Mouse (Mus musculus): Measurements from ENCODE around the gene Mapkapk3.
"Not testable (repeated sequence)": the region's sequence is repeated elsewhere in the genome, so short reads cannot be mapped to it uniquely, and the experiment has no call there.

Gene Mapkapk3

DNA sequence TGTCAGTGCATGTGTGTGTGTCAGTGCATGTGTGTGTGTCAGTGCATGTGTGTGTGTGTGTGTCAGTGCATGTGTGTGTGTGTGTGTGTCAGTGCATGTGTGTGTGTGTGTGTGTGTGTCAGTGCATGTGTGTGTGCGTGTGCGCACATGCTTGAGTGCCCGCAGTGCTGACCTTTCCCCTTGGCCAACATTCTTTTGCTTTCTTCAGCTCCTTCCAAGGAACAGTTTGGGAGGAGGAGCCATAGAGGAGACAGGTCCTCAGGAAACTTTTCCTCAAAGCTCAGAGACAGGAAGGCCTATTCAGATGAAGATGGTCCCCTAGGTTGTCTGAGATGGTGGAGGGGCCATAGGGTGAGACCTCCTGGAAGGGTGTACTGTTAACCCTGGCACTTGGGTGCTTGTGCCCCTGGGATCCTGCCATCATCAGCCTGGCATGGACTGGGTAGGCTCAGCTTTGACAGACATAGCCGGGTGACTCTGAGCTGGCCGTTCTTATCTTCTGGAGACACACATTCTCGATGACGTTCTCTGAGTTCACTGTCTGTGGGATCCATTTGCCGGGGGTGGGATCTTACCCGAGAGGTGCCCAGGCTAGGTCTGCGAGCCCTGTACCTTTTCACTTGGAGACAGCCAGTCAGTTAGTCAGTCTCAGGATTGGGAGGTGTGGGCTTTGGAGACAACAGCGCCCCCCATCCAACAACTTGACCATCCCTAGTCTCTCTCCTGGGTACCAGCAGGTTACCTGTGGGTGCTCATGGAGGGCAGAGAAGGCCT, 17.6 kb upstream of the Mapkapk3 start:
- DNase-seq (ENCODE audit: low spot score in 2 of 2): no peak

DNA sequence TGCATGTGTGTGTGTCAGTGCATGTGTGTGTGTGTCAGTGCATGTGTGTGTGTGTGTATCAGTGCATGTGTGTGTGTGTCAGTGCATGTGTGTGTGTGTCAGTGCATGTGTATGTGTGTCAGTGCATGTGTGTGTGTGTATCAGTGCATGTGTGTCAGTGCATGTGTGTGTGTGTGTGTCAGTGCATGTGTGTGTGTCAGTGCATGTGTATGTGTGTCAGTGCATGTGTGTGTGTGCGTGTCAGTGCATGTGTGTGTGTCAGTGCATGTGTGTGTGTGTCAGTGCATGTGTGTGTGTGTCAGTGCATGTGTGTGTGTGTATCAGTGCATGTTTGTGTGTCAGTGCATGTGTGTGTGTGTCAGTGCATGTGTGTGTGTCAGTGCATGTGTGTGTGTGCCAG, 17.0 kb upstream of the Mapkapk3 start:
- not testable (repeated sequence) for DNase-seq (ENCODE audit: low spot score in 2 of 2)

DNA sequence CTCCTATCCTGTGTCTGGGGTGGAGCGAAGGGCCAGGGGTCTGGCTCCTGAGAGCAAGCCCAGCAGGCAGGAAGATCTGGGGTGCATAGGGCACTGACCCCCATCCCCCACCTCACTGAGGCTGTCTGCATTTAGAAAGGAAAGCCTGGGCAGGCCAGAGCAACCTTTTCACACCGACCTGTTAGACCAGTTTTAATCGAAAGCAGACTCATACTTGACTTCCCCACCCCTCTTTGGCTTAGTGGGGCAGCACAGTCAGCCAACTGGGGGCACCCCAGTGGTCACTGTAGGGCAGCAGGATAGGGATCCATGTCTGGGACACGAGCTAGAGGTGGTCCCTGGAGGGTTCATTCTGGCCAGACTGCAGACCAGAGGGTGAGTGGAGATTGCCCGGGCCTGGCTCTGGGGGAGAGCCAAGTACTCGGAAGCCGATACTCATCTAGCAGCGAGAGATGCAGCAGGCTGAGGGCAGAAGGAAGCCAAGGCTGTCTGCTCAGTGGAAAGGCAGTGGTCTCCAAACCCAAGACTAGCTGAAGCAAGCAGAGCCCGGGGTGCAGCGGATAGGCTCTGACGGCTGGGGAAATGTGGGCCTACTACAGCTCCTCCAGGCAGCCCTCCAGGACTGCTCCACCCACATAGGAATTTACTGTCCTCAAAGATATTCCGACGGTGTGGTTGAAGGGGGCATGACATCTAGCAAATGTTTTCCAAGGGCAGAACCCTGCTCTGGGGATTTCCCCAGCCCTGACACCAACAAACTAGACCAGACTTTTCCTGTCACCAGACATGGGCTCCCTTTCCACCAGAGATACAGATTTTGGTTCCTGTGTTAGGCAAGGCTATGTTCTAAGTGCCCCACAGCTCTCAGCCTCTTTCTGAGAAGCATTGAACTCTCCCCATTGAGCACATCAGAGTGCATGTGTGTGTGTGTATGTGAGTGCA, 16.2 kb upstream of the Mapkapk3 start:
- DNase-seq (ENCODE audit: low spot score in 2 of 2): peak; percentile 64 to 69

DNA sequence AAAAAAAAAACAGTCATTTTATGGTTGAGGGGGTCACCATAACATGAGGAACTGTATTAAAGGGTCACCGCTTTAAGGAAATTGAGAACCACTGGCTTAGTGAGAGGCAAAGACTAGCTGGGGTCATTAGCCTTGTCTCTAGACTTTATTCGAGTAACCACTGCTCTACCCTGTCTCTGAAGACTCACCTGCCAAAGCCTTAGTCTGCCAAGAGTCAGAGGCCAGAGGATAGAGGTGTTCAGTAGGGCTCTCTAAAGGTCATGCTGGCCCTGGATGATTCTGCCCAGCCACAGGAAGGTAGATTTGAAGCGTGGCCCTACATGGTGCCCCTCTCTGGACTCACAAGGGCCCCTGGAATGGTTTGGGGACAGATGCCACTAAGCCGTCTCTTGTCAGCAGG, 15.3 kb upstream of the Mapkapk3 start:
- no peak for DNase-seq (ENCODE audit: low spot score in 2 of 2)

DNA sequence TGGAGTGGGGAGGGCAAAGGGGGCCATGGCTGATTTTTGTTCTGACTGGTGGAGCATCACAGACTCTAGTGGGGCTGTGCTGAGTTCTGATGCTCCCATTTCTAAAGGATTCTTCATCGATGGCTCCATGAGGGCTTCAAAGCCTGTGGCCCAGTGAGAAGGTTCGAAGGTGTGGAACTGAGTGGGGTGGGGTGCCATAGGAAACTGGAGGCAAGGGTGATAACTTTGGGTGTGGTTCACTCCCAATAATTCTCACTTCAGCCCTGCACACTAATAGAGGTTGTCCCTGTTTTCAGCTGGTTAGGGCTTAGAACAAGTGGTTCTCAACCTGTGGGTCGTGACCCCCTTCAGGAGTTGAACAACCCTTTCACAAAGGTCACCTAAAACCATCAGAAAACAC, 14.7 kb upstream of the Mapkapk3 start:
- no peak for DNase-seq (ENCODE audit: low spot score in 2 of 2)

DNA sequence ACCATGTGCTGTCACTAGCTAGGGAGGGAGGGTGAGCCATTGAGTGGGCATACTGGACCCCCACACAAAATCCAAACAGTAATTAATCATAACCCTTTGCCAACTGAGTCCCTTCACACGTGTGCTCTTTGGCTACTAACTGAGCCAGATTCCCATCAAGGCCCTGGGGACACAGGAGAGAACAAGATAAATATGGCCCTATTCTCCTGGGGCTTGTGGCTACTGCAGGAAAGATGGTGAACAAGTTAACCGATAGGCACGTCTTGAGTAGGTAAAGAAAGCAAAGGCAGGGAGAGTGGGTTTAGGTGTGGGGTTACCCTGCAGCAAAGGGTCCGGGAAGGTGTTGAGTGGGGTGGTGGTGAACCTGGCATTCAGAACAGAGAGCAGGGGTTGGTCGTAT, 14.2 kb upstream of the Mapkapk3 start:
- no peak for DNase-seq (ENCODE audit: low spot score in 2 of 2)

DNA sequence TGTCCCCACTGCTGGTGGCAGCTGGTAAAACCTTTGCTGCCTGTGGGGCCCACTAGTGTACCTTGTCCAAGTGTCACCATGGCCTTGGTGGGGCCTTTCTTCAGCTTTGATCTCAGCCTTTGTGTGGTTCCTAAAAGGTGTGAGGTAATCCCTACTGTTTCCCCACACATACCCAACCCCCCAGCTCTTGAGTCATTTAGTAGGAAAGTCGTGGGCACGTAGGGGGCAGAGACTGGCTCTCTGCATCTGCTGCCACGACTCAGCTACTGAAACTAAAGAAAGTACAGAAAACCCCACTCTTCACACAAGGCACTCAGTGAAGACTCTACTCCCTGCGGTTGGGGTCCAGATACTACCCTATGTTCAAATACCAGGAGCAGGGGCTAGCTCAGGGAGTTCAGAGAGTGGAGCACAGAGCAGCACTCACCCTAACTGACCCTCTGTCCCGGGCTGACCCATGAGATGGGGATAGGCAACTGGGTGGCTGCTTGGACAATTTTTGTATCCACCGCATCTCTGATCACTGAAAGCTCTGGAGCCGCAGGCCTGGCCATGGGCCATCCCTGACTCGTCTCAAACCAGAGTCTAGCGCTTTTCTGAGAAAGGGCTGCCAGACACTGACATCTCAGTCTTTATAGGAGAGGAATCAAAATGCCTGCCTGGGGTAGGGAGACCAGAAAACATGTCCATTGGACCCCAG, 13.6 kb upstream of the Mapkapk3 start:
- DNase-seq (ENCODE audit: low spot score in 2 of 2): no peak

DNA sequence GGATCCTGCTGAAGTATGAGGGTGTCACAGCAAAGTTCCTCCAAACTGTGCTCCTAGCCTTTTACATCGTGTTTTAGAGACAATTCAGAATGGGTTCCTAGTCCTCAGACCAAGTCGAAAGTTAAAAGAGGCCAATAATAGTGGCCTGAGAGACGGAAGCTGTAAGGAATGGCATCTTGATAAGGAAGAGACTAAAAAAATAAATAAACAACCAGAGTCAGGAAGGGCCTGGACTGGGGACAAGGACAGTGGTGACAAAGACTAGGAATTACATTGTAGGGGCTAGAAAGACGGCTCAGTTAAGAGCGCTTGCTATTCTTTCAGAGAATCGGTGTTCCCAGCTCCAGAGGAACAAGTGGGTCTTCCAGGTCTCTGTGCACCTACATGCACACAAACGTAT, 12.9 kb upstream of the Mapkapk3 start:
- DNase-seq (ENCODE audit: low spot score in 2 of 2): no peak

DNA sequence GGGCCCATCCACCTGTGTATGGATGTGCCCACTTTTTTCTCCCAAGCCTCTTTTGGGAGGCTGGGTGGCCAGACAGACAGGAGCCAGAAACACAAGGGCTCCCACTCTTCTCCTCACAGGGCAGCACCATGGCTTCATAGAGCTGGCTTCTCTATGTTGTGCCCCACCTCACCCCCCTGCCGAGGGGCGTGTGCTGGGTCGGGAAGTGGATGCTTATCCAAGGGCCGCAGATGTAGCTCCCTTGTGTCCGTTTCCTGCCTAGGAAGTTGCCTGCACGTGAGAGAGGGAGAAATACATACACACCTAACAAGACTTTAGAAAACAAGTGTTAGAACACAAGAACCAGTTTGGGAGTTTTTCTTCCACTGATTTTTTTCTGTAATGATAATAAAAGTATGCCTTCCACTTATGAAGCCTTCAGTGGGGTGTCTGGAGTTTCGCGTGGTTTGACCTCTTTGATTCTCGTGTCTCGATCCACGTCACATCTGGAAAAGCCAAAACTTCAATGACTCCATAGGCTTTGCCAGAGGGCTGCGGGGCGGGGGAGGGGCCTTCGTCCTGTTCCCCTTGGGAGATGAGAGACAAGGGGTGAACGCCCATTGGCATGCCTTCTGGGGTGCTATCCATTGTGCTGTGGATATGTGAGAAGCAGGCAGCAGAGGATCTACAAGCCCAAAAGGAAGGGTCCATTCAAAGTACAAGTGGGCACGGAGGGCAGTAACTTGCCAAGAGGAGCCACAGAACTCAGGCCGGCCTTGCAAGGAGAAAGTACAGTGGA, 12.1 kb upstream of the Mapkapk3 start:
- DNase-seq (ENCODE audit: low spot score in 2 of 2): no peak

DNA sequence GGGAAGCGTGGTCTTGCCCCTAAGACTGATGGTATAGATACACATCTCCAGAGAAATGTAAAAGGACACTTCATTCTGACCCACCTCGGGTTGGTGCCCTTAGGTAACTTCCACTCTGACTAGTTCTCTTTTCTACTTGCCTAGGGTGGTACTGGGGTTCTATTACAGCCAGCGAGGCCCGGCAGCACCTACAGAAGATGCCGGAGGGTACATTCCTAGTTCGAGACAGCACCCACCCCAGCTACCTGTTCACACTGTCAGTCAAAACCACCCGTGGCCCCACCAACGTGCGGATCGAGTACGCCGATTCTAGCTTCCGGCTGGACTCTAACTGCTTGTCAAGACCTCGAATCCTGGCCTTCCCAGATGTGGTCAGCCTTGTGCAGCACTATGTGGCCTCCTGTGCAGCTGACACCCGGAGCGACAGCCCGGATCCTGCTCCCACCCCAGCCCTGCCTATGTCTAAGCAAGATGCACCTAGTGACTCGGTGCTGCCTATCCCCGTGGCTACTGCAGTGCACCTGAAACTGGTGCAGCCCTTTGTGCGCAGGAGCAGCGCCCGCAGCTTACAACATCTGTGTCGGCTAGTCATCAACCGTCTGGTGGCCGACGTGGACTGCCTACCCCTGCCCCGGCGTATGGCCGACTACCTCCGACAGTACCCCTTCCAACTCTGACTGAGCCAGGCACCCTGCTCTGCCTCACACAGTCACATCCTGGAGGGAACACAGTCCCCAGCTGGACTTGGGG, 10.7 kb upstream of the Mapkapk3 start:
- no peak for DNase-seq (ENCODE audit: low spot score in 2 of 2)

DNA sequence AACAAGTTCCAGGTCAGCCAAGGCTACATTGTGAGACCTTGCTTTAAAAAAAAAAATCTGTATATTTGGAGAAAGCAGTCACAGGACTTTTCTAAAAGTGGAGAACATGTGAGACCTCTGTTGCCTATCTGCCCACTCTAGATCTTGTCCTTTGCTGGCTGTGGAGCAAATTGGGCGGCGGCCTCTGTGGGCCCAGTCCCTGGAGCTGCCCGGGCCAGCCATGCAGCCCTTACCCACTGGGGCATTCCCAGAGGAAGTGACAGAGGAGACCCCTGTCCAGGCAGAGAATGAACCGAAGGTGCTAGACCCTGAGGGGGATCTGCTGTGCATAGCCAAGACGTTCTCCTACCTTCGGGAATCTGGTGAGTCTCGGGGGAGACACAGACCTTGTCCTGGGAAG, 10.1 kb upstream of the Mapkapk3 start:
- no peak for DNase-seq (ENCODE audit: low spot score in 2 of 2)

DNA sequence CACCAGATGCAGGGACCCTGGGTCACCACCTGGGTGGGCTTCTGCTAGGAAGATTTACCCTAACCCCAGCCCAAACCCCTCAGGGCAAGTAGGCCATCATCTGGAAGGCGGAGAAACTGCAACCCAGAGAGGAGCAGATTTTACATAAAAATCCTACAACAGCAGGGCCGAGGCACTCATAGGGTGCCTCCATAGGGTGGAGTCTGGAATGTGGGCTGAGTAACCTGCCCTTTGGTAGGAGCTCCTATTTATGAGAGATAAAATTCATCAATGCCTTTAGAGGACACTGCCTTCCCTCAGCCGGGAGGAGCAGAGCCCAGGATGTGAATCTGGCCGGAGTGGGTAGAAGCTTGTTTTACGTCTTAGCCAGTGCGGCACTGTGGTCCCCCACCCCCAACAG, 9.2 kb upstream of the Mapkapk3 start:
- no peak for DNase-seq (ENCODE audit: low spot score in 2 of 2)

DNA sequence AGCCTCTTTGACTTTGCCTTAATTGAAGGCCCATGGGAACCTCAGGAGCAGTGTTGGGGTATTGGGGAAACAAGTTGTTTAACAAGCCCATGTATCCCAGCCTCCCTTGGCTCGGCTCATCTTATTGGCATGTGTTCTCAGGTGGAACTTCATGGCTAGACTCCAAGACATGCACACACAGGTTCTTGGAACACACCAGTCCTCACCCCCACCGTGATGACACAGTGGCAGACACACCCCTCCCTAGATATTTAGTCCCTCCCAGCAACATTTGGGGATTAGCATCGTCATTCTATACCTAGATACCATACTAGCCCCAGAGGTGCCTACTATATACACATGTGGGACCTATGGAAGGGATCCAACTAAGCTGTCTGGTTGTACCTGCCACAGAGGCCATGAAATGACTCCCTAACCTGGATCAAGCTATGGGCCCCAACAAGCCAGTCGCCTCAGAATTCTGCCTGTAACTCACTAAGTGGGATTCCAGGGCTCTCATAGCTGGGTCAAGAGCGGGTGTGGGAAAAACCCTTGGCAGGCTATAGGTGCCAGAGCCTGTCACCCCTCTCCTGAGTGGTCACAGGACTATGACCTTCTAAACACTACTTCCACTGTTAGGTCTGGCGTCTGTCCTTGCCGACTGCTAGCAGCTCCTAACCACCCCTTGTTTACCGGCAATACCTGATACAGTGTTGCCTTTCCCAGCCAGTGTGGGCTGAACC, 8.5 kb upstream of the Mapkapk3 start:
- DNase-seq (ENCODE audit: low spot score in 2 of 2): no peak

DNA sequence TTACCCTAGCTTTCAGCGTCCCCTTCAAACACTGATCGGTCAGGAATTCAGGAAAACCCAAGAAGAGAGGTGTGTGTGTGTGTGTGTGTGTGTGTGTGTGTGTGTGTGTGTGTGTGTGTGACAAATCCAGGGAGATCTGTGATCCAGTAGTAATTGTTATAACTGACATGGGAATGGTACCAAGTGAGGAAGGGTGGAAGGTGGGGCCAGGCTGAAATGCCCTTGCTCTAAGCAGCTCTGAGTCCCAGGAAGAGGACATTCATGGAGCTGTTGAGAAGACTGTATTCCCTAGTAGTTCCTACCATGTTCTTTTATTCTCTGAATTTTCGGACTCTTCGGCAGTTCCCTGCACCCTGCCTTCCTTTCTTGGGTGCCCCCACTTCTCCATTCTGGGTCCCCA, 8.0 kb upstream of the Mapkapk3 start:
- no peak for DNase-seq (ENCODE audit: low spot score in 2 of 2)

DNA sequence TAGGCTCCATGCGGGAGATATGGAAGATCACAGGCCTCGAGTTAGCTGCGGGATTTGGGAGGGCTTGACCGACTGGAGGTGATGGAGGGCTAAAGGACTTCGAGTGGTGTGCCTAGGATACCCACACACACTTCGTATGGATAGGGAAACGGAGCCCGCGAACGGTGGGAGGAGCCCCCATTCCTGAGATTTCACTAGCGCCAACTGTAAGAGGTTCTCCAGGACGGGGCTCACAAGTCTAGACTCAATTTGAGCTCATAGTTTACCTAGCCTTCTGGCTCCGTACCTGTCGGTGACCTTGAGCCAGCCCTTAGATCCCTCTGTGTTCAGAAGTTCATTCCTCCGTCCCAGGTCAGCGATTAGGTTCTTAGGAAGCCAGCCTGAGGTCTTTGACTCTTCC, 7.4 kb upstream of the Mapkapk3 start:
- DNase-seq (ENCODE audit: low spot score in 2 of 2): no peak

DNA sequence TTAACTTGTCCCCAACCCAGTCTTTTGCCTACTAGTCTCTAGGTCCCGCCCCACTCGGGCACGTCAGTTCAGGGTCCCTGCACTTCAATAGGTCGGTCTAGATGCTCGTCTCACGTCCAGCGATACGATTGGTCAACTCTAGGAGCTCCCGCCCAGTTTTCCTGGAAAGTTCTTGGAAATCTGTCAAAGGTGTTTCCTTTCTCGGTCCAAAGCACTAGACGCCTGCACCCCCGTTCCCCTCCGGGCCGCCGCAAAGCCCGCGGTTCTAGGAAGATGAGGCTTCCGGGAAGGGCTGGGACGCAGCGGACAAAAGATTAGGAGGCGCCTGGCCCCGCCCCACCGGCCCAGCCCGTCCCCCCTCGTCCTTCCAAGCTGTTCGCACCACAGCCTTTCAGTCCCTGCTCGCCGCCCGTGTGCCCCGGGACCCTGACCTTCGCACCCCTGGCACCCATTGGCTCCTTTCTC, 6.9 kb upstream of the Mapkapk3 start:
- peak; percentile 92 to 96 for DNase-seq (ENCODE audit: low spot score in 2 of 2)

DNA sequence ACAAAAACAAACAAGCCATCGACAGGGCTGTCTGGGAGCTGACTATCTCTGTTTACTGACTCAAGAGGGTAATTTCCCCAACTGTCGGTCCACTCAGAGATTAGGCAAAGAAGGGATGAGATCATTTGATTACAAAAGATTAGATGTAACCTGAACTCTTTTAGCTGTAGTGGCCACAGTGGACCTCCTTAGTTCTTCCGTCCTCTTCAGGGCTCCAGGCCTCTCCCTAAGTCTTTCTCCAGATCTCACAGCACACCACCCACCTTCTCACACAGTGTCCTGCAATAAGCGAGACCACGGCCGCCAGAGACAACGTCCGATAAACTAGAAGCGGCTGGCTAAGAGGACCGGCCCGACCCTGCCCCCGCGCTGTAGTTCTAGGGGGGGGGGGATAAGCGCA, 6.4 kb upstream of the Mapkapk3 start:
- no peak for DNase-seq (ENCODE audit: low spot score in 2 of 2)

DNA sequence AAGGTAGTCTGAATTCAATTTTAAA, 6.2 kb upstream of the Mapkapk3 start, which contains the start of gene Cish:
Gene Cish (plus strand): TSS at position 11 of the 25 bp plus-strand sequence.
- no peak for DNase-seq (ENCODE audit: low spot score in 2 of 2)

DNA sequence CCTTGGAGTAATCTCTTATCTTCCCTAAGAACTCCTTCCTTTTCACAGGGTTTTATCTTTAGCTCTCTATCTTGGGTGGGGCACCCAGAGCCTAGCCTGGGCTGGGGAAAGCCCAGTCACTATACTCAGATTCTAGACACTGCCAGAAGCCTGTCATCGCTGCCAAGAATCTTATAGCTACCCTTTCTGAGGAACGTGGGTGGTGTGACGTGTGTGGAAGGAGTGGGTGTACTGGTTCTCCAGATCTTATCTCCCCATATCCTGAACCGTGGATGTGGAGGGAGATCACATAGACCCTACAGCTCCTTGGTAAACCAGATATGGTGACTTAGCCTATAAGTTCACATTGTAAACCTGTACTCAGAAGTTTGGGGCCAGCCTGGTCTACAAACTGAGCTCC, 5.9 kb upstream of the Mapkapk3 start:
- DNase-seq (ENCODE audit: low spot score in 2 of 2): no peak

DNA sequence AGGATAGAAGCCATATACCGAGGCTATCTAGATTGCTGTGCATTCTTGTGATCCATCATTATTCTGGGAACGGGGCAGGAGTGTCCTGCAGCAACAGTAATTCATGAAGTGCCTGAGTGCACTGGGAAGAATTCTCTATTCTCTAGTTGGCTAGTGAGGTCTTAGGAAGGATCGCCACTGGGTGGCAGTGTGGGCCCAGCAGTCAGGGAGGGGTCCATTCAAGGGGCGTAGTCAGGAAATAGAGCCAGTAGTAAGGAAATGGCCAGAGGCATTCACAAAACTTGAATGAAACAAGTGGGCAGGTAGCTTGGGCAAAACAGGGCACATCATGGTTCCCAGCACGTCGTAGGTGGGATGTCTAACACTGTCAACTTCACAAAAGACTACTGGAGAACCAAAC, 4.6 kb upstream of the Mapkapk3 start:
- peak; percentile 71 to 80 for DNase-seq (ENCODE audit: low spot score in 2 of 2)

DNA sequence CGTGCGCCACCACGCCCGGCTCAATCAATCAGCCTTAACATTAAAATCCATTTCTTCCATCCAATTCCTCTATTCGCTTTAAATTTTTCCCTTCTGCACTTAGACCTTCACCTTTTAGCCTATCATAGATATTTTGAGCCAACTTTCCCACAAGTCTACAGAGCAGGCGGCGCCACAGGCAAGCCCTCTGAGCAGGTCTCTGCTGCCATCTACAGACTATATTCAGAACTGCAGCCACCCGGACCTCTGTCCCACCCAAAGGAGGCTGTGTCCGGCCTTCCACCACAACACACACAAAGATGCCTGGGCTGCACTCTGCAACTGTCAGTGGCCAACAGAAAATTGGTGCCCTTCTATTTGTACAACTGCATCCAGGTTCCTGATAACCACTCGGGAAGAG, 1.2 kb upstream of the Mapkapk3 start:
- peak; percentile 69 to 80 for DNase-seq (ENCODE audit: low spot score in 2 of 2)

Data from urinary bladder, adult 18-20 months (tissue).